Mouse (Mus musculus): ENCODE measurements around the gene Usp5. TPM values are rescaled to one million over a fixed set of nuclear protein-coding genes. Genes with fewer than 3 reads are reported as not detected.

The Usp5 gene
- 190 and 199 TPM in 2 replicates for polyA plus RNA-seq (2015; fragmentation: Nextera tagmentation; extraction: Ambion mirVana)

GRCm38 (mm10) chr6:124828868-124829798 is at the start of gene Usp5, which contains the start of gene Cdca3:
TSS of gene Usp5 (minus strand) at chr6:124829484.
TSS of gene Cdca3 (plus strand) at chr6:124829547.
- peak within 1 kb of the TSS; percentile 68 for H3K9ac ChIP-seq (replicated peaks)
- no peaks in the 10 kb centered on the region for H3K9me3 ChIP-seq (replicated peaks)
- peak; percentile 93 for ATAC-seq (ENCODE audit: low FRiP score)
- under 1% methylated on average over 55 of the region's 55 CpGs for WGBS
- no peaks in the 10 kb centered on the region for H3K27me3 ChIP-seq (replicated peaks)
- peaks cover 22% of the 10 kb centered on the region for H3K36me3 ChIP-seq
- H3K4me3 ChIP-seq (replicated peaks), result peak within 1 kb of the TSS; percentile 75
- peak within 1 kb of the TSS; percentile 90 for H3K27ac ChIP-seq (replicated peaks)
- H3K4me2 ChIP-seq, result peak within 1 kb of the TSS; percentile 90
- peaks cover 23% of the 10 kb centered on the region for H3K4me1 ChIP-seq

- ATAC-seq (ENCODE audit: low FRiP score), result no peak
- Histone ChIP-seq H3K4me2 (no peak overlapping the region), H3K27ac (replicated peaks) (no peak overlapping the region), H3K9ac (replicated peaks) (no peak overlapping the region; the same call in 1 of the 2 replicates), H3K4me1 (no peaks in the 10 kb centered on the region), H3K4me3 (replicated peaks) (no peak overlapping the region), H3K27me3 (replicated peaks) (no peaks in the 10 kb centered on the region), H3K9me3 (replicated peaks) (no peaks in the 10 kb centered on the region), H3K36me3 (no peaks in the 10 kb centered on the region)
- 74% methylated on average over 2 of the region's 3 CpGs for WGBS
Observed at GRCm38 (mm10) chr6:124874348-124874747, 45.1 kb upstream of the Usp5 start.

GRCm38 (mm10) chr6:124866560-124866959 is 37.3 kb upstream of the Usp5 start:
- H3K4me2 ChIP-seq, result no peak overlapping the region
- no peak overlapping the region for H3K27ac ChIP-seq (replicated peaks)
- WGBS, result 64% methylated on average over 6 of the region's 7 CpGs
- no peak for ATAC-seq (ENCODE audit: low FRiP score)
- no peaks in the 10 kb centered on the region; the same call in 1 of the 2 replicates for H3K36me3 ChIP-seq
- H3K27me3 ChIP-seq (replicated peaks), result no peaks in the 10 kb centered on the region
- peaks cover 42% of the 10 kb centered on the region for H3K4me1 ChIP-seq
- H3K9ac ChIP-seq (replicated peaks), result no peak overlapping the region
- H3K4me3 ChIP-seq (replicated peaks), result no peak overlapping the region
- H3K9me3 ChIP-seq (replicated peaks), result no peaks in the 10 kb centered on the region

GRCm38 (mm10) chr6:124865766-124866362 is 36.6 kb upstream of the Usp5 start:
- H3K4me2 ChIP-seq, result no peak overlapping the region
- H3K4me1 ChIP-seq, result peaks cover 49% of the 10 kb centered on the region
- no peak overlapping the region for H3K9ac ChIP-seq (replicated peaks)
- no peak overlapping the region for H3K4me3 ChIP-seq (replicated peaks)
- no peaks in the 10 kb centered on the region for H3K27me3 ChIP-seq (replicated peaks)
- 49% methylated on average over 18 of the region's 18 CpGs for WGBS
- ATAC-seq (ENCODE audit: low FRiP score), result no peak
- H3K9me3 ChIP-seq (replicated peaks), result no peaks in the 10 kb centered on the region
- H3K27ac ChIP-seq (replicated peaks), result peak overlapping the region; percentile 18; the same call in 1 of the 2 replicates
- peaks cover 6% of the 10 kb centered on the region for H3K36me3 ChIP-seq

- H3K9ac ChIP-seq (replicated peaks), result peak within 1 kb of the TSS; percentile 89
- peaks cover 14% of the 10 kb centered on the region for H3K36me3 ChIP-seq
- WGBS, result under 1% methylated on average over 43 of the region's 43 CpGs
- peaks cover 70% of the 10 kb centered on the region for H3K4me1 ChIP-seq
- peak within 1 kb of the TSS; percentile 71 for H3K4me3 ChIP-seq (replicated peaks)
- ATAC-seq (ENCODE audit: low FRiP score), result peak; percentile 72
- H3K9me3 ChIP-seq (replicated peaks), result no peaks in the 10 kb centered on the region
- peak within 1 kb of the TSS; percentile 72 for H3K4me2 ChIP-seq
- peak within 1 kb of the TSS; percentile 97 for H3K27ac ChIP-seq (replicated peaks)
- no peaks in the 10 kb centered on the region for H3K27me3 ChIP-seq (replicated peaks)
Observed at GRCm38 (mm10) chr6:124863658-124864298, 34.5 kb upstream of the Usp5 start, which contains the start of gene Gpr162. TSS of gene Gpr162 (minus strand) at chr6:124863983.

- WGBS, result 0% methylated on average over 8 of the region's 16 CpGs
- ATAC-seq (ENCODE audit: low FRiP score), result peak; percentile 35
- H3K36me3 ChIP-seq, result peaks cover 17% of the 10 kb centered on the region
- H3K27me3 ChIP-seq (replicated peaks), result no peaks in the 10 kb centered on the region
- peaks cover 76% of the 10 kb centered on the region for H3K4me1 ChIP-seq
- no peaks in the 10 kb centered on the region for H3K9me3 ChIP-seq (replicated peaks)
- H3K4me2 ChIP-seq, result peak overlapping the region; percentile 72
- H3K4me3 ChIP-seq (replicated peaks), result peak overlapping the region; percentile 71
- peak overlapping the region; percentile 97 for H3K27ac ChIP-seq (replicated peaks)
- peak overlapping the region; percentile 89 for H3K9ac ChIP-seq (replicated peaks)
Observed at GRCm38 (mm10) chr6:124863125-124863657, 33.9 kb upstream of the Usp5 start.

GRCm38 (mm10) chr6:124862406-124863124 is 33.3 kb upstream of the Usp5 start:
- H3K36me3 ChIP-seq, result peaks cover 17% of the 10 kb centered on the region
- H3K27me3 ChIP-seq (replicated peaks), result no peaks in the 10 kb centered on the region
- WGBS, result 8% methylated on average over 8 of the region's 8 CpGs
- H3K4me1 ChIP-seq, result peaks cover 82% of the 10 kb centered on the region
- peak overlapping the region; percentile 71 for H3K4me3 ChIP-seq (replicated peaks)
- H3K9me3 ChIP-seq (replicated peaks), result no peaks in the 10 kb centered on the region
- peak overlapping the region; percentile 89 for H3K9ac ChIP-seq (replicated peaks)
- peak; percentile 3; the same call in 1 of the 2 replicates for ATAC-seq (ENCODE audit: low FRiP score)
- H3K27ac ChIP-seq (replicated peaks), result peak overlapping the region; percentile 97
- H3K4me2 ChIP-seq, result peak overlapping the region; percentile 72

- Histone ChIP-seq H3K9ac (replicated peaks) (peak overlapping the region; percentile 89), H3K4me1 (peaks cover 82% of the 10 kb centered on the region), H3K27ac (replicated peaks) (peak overlapping the region; percentile 97), H3K27me3 (replicated peaks) (no peaks in the 10 kb centered on the region), H3K4me3 (replicated peaks) (peak overlapping the region; percentile 71), H3K4me2 (peak overlapping the region; percentile 72), H3K9me3 (replicated peaks) (no peaks in the 10 kb centered on the region), H3K36me3 (peaks cover 17% of the 10 kb centered on the region)
- 45% methylated on average over 3 of the region's 3 CpGs for WGBS
- ATAC-seq (ENCODE audit: low FRiP score), result no peak
Observed at GRCm38 (mm10) chr6:124861802-124862201, 32.5 kb upstream of the Usp5 start.

- no peaks in the 10 kb centered on the region for H3K9me3 ChIP-seq (replicated peaks)
- peak overlapping the region; percentile 72 for H3K4me2 ChIP-seq
- 81% methylated on average over 19 of the region's 19 CpGs for WGBS
- H3K27me3 ChIP-seq (replicated peaks), result no peaks in the 10 kb centered on the region
- peak overlapping the region; percentile 97 for H3K27ac ChIP-seq (replicated peaks)
- peaks cover 17% of the 10 kb centered on the region for H3K36me3 ChIP-seq
- peak overlapping the region; percentile 89 for H3K9ac ChIP-seq (replicated peaks)
- H3K4me1 ChIP-seq, result peaks cover 84% of the 10 kb centered on the region
- H3K4me3 ChIP-seq (replicated peaks), result peak overlapping the region; percentile 71; the same call in 1 of the 2 replicates
- no peak for ATAC-seq (ENCODE audit: low FRiP score)
Observed at GRCm38 (mm10) chr6:124861266-124861665, 32.0 kb upstream of the Usp5 start.

GRCm38 (mm10) chr6:124860511-124860910 is 31.2 kb upstream of the Usp5 start:
- peaks cover 84% of the 10 kb centered on the region for H3K4me1 ChIP-seq
- peaks cover 17% of the 10 kb centered on the region for H3K36me3 ChIP-seq
- H3K27me3 ChIP-seq (replicated peaks), result no peaks in the 10 kb centered on the region
- H3K9me3 ChIP-seq (replicated peaks), result no peaks in the 10 kb centered on the region
- peak overlapping the region; percentile 32; the same call in 1 of the 2 replicates for H3K9ac ChIP-seq (replicated peaks)
- no peak for ATAC-seq (ENCODE audit: low FRiP score)
- H3K4me3 ChIP-seq (replicated peaks), result peak overlapping the region; percentile 13; the same call in 1 of the 2 replicates
- peak overlapping the region; percentile 72 for H3K4me2 ChIP-seq
- WGBS, result 91% methylated on average over 9 of the region's 9 CpGs
- peak overlapping the region; percentile 97 for H3K27ac ChIP-seq (replicated peaks)

Measured in neural tube, embryonic 15.5 days (tissue).